Mouse (Mus musculus): ENCODE results near the gene Cryl1. TPM values are rescaled to one million over a fixed set of nuclear protein-coding genes. Genes with fewer than 3 reads are reported as not detected.

The Cryl1 gene
- polyA plus RNA-seq (2012; rRNA removed) = 577 and 580 TPM in 2 replicates

GRCm38 (mm10) chr14:57398065-57398757, at the start of gene Cryl1:
Cryl1 (minus strand) TSS chr14:57398529.
- peak; percentile 99 for DNase-seq
- H3K36me3 ChIP-seq (ENCODE audit: control insufficient read depth, insufficient read depth, low read length) = no peaks in the 10 kb centered on the region
- H3K4me3 ChIP-seq (ENCODE audit: insufficient read depth, low read depth, low read length) = peak within 1 kb of the TSS; percentile 66
- TF ChIP-seq POLR2A (IDR thresholded peaks at IDR 0.05; ENCODE audit: low read depth, low read length) = peak; percentile 89
- TF ChIP-seq CTCF (conservative IDR thresholded peaks at IDR 0.05; ENCODE audit: insufficient read depth, insufficient read length, low read depth, low read length) = no peak
- H3K27me3 ChIP-seq (replicated peaks; ENCODE audit: control insufficient read depth, insufficient read depth, low read length) = no peaks in the 10 kb centered on the region
- H3K4me1 ChIP-seq (ENCODE audit: control insufficient read depth, insufficient read depth, low read length) = peaks cover 6% of the 10 kb centered on the region
- H3K27ac ChIP-seq (ENCODE audit: insufficient read depth, low read depth, low read length) = peak within 1 kb of the TSS; percentile 88
- WGBS = 3% methylated on average over 43 of the region's 43 CpGs

GRCm38 (mm10) chr14:57430451-57430850, 32.1 kb upstream of the Cryl1 start:
- Histone ChIP-seq H3K4me1 (ENCODE audit: control insufficient read depth, insufficient read depth, low read length) (peaks cover 19% of the 10 kb centered on the region), H3K27me3 (replicated peaks; ENCODE audit: control insufficient read depth, insufficient read depth, low read length) (no peaks in the 10 kb centered on the region), H3K36me3 (ENCODE audit: control insufficient read depth, insufficient read depth, low read length) (no peaks in the 10 kb centered on the region), H3K4me3 (ENCODE audit: insufficient read depth, low read depth, low read length) (no peak overlapping the region), H3K27ac (ENCODE audit: insufficient read depth, low read depth, low read length) (peak overlapping the region; percentile 65; the same call in 1 of the 2 replicates)
- DNase-seq = peak; percentile 59
- 52% methylated on average over 2 of the region's 2 CpGs for WGBS
- no peak for TF ChIP-seq POLR2A (IDR thresholded peaks at IDR 0.05; ENCODE audit: low read depth, low read length)
- no peak for TF ChIP-seq CTCF (conservative IDR thresholded peaks at IDR 0.05; ENCODE audit: insufficient read depth, insufficient read length, low read depth, low read length)

DNA sequence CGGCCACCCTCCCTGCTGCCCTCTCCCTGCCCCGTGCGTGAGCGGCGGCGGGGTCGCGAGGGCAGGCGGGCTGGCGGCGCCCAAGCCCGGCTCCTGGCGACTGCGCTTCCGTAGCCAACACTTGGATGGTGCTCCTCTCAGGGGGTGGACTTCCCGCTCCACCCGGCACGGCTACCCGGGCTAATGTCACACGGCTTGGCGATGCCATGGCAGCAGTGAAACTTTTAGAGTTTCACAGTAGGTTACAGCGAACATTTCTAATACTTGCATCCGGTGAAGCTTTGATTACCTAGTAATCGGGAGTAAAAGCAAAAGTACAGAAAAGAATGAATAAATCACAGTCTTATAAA, 25.9 kb upstream of the Cryl1 start:
- H3K4me1 ChIP-seq (ENCODE audit: control insufficient read depth, insufficient read depth, low read length) = peaks cover 12% of the 10 kb centered on the region; the same call in 1 of the 2 replicates
- WGBS = under 1% methylated on average over 24 of the region's 24 CpGs
- no peaks in the 10 kb centered on the region for H3K36me3 ChIP-seq (ENCODE audit: control insufficient read depth, insufficient read depth, low read length)
- no peaks in the 10 kb centered on the region for H3K27me3 ChIP-seq (replicated peaks; ENCODE audit: control insufficient read depth, insufficient read depth, low read length)
- H3K4me3 ChIP-seq (ENCODE audit: insufficient read depth, low read depth, low read length) = peak overlapping the region; percentile 99
- no peak overlapping the region; the same call in 1 of the 2 replicates for H3K27ac ChIP-seq (ENCODE audit: insufficient read depth, low read depth, low read length)
- no peak for TF ChIP-seq CTCF (conservative IDR thresholded peaks at IDR 0.05; ENCODE audit: insufficient read depth, insufficient read length, low read depth, low read length)
- TF ChIP-seq POLR2A (IDR thresholded peaks at IDR 0.05; ENCODE audit: low read depth, low read length) = no peak
- no peak for DNase-seq

- H3K27ac ChIP-seq (ENCODE audit: insufficient read depth, low read depth, low read length) = peak within 1 kb of the TSS; percentile 90
- TF ChIP-seq CTCF (conservative IDR thresholded peaks at IDR 0.05; ENCODE audit: insufficient read depth, insufficient read length, low read depth, low read length) (no peak), POLR2A (IDR thresholded peaks at IDR 0.05; ENCODE audit: low read depth, low read length) (peak; percentile 83)
- H3K27me3 ChIP-seq (replicated peaks; ENCODE audit: control insufficient read depth, insufficient read depth, low read length) = no peaks in the 10 kb centered on the region
- no peaks in the 10 kb centered on the region for H3K36me3 ChIP-seq (ENCODE audit: control insufficient read depth, insufficient read depth, low read length)
- H3K4me3 ChIP-seq (ENCODE audit: insufficient read depth, low read depth, low read length) = peak within 1 kb of the TSS; percentile 99
- WGBS = 2% methylated on average over 42 of the region's 42 CpGs
- DNase-seq = peak; percentile 96
- H3K4me1 ChIP-seq (ENCODE audit: control insufficient read depth, insufficient read depth, low read length) = peaks cover 9% of the 10 kb centered on the region; the same call in 1 of the 2 replicates
Measured at GRCm38 (mm10) chr14:57423432-57424211, 25.3 kb upstream of the Cryl1 start, which contains the start of gene Ift88. Ift88 (plus strand) TSS chr14:57424062.

- no peak for TF ChIP-seq POLR2A (IDR thresholded peaks at IDR 0.05; ENCODE audit: low read depth, low read length)
- TF ChIP-seq CTCF (conservative IDR thresholded peaks at IDR 0.05; ENCODE audit: insufficient read depth, insufficient read length, low read depth, low read length) = no peak
- no peaks in the 10 kb centered on the region for H3K36me3 ChIP-seq (ENCODE audit: control insufficient read depth, insufficient read depth, low read length)
- H3K27ac ChIP-seq (ENCODE audit: insufficient read depth, low read depth, low read length) = no peak overlapping the region
- DNase-seq = no peak
- no peaks in the 10 kb centered on the region for H3K4me1 ChIP-seq (ENCODE audit: control insufficient read depth, insufficient read depth, low read length)
- no peaks in the 10 kb centered on the region for H3K27me3 ChIP-seq (replicated peaks; ENCODE audit: control insufficient read depth, insufficient read depth, low read length)
- H3K4me3 ChIP-seq (ENCODE audit: insufficient read depth, low read depth, low read length) = no peak overlapping the region
- WGBS = 41% methylated on average over 2 of the region's 2 CpGs
Measured at GRCm38 (mm10) chr14:57417187-57417586, 18.9 kb upstream of the Cryl1 start.

DNA sequence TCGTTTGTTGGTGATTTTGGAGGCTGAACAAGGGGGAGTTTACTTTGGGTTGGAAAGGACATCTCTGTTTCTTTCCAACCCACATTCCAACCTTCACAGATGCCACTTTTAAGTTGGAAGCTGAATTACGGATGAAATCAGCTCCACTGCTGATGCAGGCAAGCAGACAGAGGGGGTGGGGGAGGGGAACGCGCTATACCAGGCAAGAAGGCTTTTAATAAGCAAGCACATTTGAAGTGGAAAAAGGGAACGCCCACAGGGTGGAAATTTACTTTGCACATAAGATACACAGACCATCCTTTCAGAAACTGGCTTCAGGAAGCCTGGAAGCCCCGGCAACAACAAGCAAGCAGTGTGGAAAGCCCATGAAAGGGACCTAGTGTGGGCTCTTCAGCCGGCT, 13.8 kb upstream of the Cryl1 start:
- TF ChIP-seq POLR2A (IDR thresholded peaks at IDR 0.05; ENCODE audit: low read depth, low read length) (no peak), CTCF (conservative IDR thresholded peaks at IDR 0.05; ENCODE audit: insufficient read depth, insufficient read length, low read depth, low read length) (no peak)
- Histone ChIP-seq H3K4me1 (ENCODE audit: control insufficient read depth, insufficient read depth, low read length) (no peaks in the 10 kb centered on the region; the same call in 1 of the 2 replicates), H3K36me3 (ENCODE audit: control insufficient read depth, insufficient read depth, low read length) (no peaks in the 10 kb centered on the region), H3K27ac (ENCODE audit: insufficient read depth, low read depth, low read length) (no peak overlapping the region), H3K27me3 (replicated peaks; ENCODE audit: control insufficient read depth, insufficient read depth, low read length) (no peaks in the 10 kb centered on the region), H3K4me3 (ENCODE audit: insufficient read depth, low read depth, low read length) (no peak overlapping the region)
- no peak for DNase-seq
- 70% methylated on average over 7 of the region's 7 CpGs for WGBS

DNA sequence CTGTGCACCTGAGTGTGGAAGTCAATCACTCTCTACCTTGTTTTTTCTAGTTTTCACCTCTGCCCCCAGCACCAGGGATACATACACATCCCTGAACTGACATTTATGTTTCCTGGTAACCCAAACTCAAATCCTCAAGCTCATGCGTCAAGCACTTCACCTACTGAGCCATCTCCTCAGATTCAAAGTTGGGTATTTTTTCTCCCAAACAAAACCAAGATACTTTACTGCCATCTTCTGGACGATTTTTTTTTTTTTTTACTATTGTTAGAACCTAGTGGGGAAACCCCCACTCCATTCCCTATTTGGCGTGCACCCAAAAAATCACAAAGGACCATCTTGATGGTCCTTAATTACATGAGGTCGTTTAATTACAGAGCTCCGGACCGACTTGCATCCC, 10.8 kb upstream of the Cryl1 start:
- peak; percentile 31 for DNase-seq

More for the DNA sequence above, 10.8 kb upstream of the Cryl1 start:
- Histone ChIP-seq H3K27ac (ENCODE audit: insufficient read depth, low read depth, low read length) (no peak overlapping the region), H3K4me1 (ENCODE audit: control insufficient read depth, insufficient read depth, low read length) (no peaks in the 10 kb centered on the region; the same call in 1 of the 2 replicates), H3K36me3 (ENCODE audit: control insufficient read depth, insufficient read depth, low read length) (no peaks in the 10 kb centered on the region), H3K4me3 (ENCODE audit: insufficient read depth, low read depth, low read length) (no peak overlapping the region), H3K27me3 (replicated peaks; ENCODE audit: control insufficient read depth, insufficient read depth, low read length) (no peaks in the 10 kb centered on the region)
- 6% methylated on average over 6 of the region's 6 CpGs for WGBS
- no peak for TF ChIP-seq CTCF (conservative IDR thresholded peaks at IDR 0.05; ENCODE audit: insufficient read depth, insufficient read length, low read depth, low read length)
- TF ChIP-seq POLR2A (IDR thresholded peaks at IDR 0.05; ENCODE audit: low read depth, low read length) = no peak

Measured in kidney, adult 2 months (tissue).